In the genomic region with DNA sequence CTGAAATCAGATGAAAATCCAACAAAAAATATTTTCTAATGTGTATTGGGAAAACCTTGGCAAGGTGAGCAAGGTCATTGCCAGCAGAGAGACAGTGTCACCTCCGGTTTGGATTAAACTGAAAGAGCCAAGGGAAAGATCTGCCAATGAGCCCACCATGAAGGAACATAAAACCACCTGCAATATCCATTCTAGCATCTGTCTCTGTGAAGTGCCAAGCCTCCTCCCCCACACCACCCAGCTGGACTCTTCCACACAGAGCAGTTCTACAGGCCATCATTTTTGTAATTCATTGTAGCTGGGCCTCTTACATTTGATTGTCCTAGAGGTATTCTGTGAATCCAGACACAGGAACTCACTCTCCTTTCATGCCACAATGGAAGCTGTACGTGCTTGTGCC, we compare ENCODE assay signal across 21 mouse cellular contexts.
DNase-seq lines count a peak whose midpoint lies in the region; ATAC-seq and TF ChIP-seq lines count a peak whose summit lies in the region.
"Had no signal": no experiment of that assay in that cellular context is flagged by ENCODE, and none has a peak within 500 bp of the region (broad histone marks: within the 10 kb centered on the region; RNA-seq: fewer than 3 reads in every experiment).

No protein-coding gene starts in this region.

- no peak overlapping the region for H3K27ac ChIP-seq in hindbrain, embryonic 15.5 days (replicated peaks)
- H3K27ac ChIP-seq in hindbrain, embryonic 14.5 days = no peak overlapping the region
- H3K27ac ChIP-seq in midbrain, postnatal 0 days (ENCODE audit: low read depth, low read length) = no peak overlapping the region
- no peak overlapping the region for H3K27ac ChIP-seq in midbrain, embryonic 11.5 days (ENCODE audit: low read depth, low read length)
- H3K27ac ChIP-seq: embryonic facial prominence, embryonic 12.5 days; forebrain, embryonic 12.5 days; heart, adult 2 months; heart, embryonic 13.5 days; hindbrain, embryonic 12.5 days; midbrain, embryonic 12.5 days had no signal

- H3K9ac ChIP-seq in hindbrain, embryonic 15.5 days = no peak overlapping the region
- no peak overlapping the region for H3K9ac ChIP-seq in hindbrain, embryonic 14.5 days
- H3K9ac ChIP-seq in midbrain, postnatal 0 days (replicated peaks; ENCODE audit: low read length, poor library complexity, severe bottlenecking) = no peak overlapping the region
- no peak overlapping the region for H3K9ac ChIP-seq in midbrain, embryonic 11.5 days (ENCODE audit: low read length)
- H3K9ac ChIP-seq: embryonic facial prominence, embryonic 12.5 days; forebrain, embryonic 12.5 days; heart, embryonic 13.5 days; hindbrain, embryonic 12.5 days; midbrain, embryonic 12.5 days had no signal

- no peaks in the 10 kb centered on the region for H3K4me1 ChIP-seq in hindbrain, embryonic 15.5 days (replicated peaks)
- no peaks in the 10 kb centered on the region for H3K4me1 ChIP-seq in hindbrain, embryonic 14.5 days (replicated peaks; ENCODE audit: control insufficient read depth, insufficient read depth, low read length)
- no peaks in the 10 kb centered on the region for H3K4me1 ChIP-seq in midbrain, postnatal 0 days (ENCODE audit: insufficient read depth, low read length)
- H3K4me1 ChIP-seq in midbrain, embryonic 11.5 days (ENCODE audit: control insufficient read depth, insufficient read depth, low read length) = no peaks in the 10 kb centered on the region
- H3K4me1 ChIP-seq: embryonic facial prominence, embryonic 12.5 days; forebrain, embryonic 12.5 days; heart, embryonic 13.5 days; hindbrain, embryonic 12.5 days; midbrain, embryonic 12.5 days had no signal

- ATAC-seq in hindbrain, embryonic 15.5 days (ENCODE audit: low FRiP score, low read depth) = peak; percentile 38; the same call in 1 of the 2 replicates
- ATAC-seq in hindbrain, embryonic 14.5 days (ENCODE audit: low FRiP score) = no peak
- no peak for ATAC-seq in midbrain, postnatal 0 days (ENCODE audit: low FRiP score)
- ATAC-seq in midbrain, embryonic 11.5 days (ENCODE audit: low FRiP score) = no peak
- ATAC-seq: activated CD4-positive, CD25-positive, alpha-beta regulatory T cell, adult 4 months; intestine, embryonic 16.5 days had no signal

- no peaks in the 10 kb centered on the region for H3K36me3 ChIP-seq in hindbrain, embryonic 15.5 days
- H3K36me3 ChIP-seq in hindbrain, embryonic 14.5 days (replicated peaks; ENCODE audit: control insufficient read depth, insufficient read depth) = no peaks in the 10 kb centered on the region
- no peaks in the 10 kb centered on the region for H3K36me3 ChIP-seq in midbrain, postnatal 0 days (ENCODE audit: insufficient read depth, low read length)
- no peaks in the 10 kb centered on the region for H3K36me3 ChIP-seq in midbrain, embryonic 11.5 days (ENCODE audit: control insufficient read depth, insufficient read depth, low read length)
- H3K36me3 ChIP-seq: embryonic facial prominence, embryonic 12.5 days; forebrain, embryonic 12.5 days; heart, embryonic 13.5 days; hindbrain, embryonic 12.5 days; midbrain, embryonic 12.5 days had no signal

- H3K4me3 ChIP-seq in hindbrain, embryonic 15.5 days = no peak overlapping the region
- no peak overlapping the region for H3K4me3 ChIP-seq in hindbrain, embryonic 14.5 days (replicated peaks; ENCODE audit: low read length)
- no peak overlapping the region for H3K4me3 ChIP-seq in midbrain, postnatal 0 days (ENCODE audit: low read depth, low read length)
- H3K4me3 ChIP-seq in midbrain, embryonic 11.5 days (ENCODE audit: low read depth, low read length) = no peak overlapping the region
- H3K4me3 ChIP-seq: embryonic facial prominence, embryonic 12.5 days; forebrain, embryonic 12.5 days; heart, adult 2 months; heart, embryonic 13.5 days; hindbrain, embryonic 12.5 days; midbrain, embryonic 12.5 days had no signal

- DNase-seq in hindbrain, embryonic 14.5 days (ENCODE audit: low spot score) = no peak
- peak; percentile 52 for DNase-seq in midbrain, postnatal 0 days (ENCODE audit: low spot score)
- DNase-seq in midbrain, embryonic 11.5 days (ENCODE audit: low spot score, missing footprints) = no peak
- peak; percentile 90 for DNase-seq in cerebellum, postnatal 10 days
- DNase-seq in lung, postnatal 25 days (ENCODE audit: low spot score) = no peak
- no peak for DNase-seq in thymus, postnatal 0 days (ENCODE audit: low spot score)
- DNase-seq: adrenal gland, adult 8-10 months; gastrocnemius, postnatal 36 days; heart, adult 2 months; heart, postnatal 14 days; kidney, postnatal 36 days; right cerebral cortex, postnatal 14 days; thymus, postnatal 25 days had no signal

- no peaks in the 10 kb centered on the region for H3K27me3 ChIP-seq in hindbrain, embryonic 15.5 days
- no peaks in the 10 kb centered on the region for H3K27me3 ChIP-seq in hindbrain, embryonic 14.5 days (ENCODE audit: control insufficient read depth, insufficient read depth, low read length)
- no peaks in the 10 kb centered on the region for H3K27me3 ChIP-seq in midbrain, postnatal 0 days (ENCODE audit: insufficient read depth, low read length)
- H3K27me3 ChIP-seq in midbrain, embryonic 11.5 days (ENCODE audit: control insufficient read depth, insufficient read depth, low read length) = no peaks in the 10 kb centered on the region
- H3K27me3 ChIP-seq: embryonic facial prominence, embryonic 12.5 days; forebrain, embryonic 12.5 days; heart, embryonic 13.5 days; hindbrain, embryonic 12.5 days; midbrain, embryonic 12.5 days had no signal

- no peak for TF ChIP-seq CTCF in midbrain, postnatal 0 days (IDR thresholded peaks at IDR 0.05)

- WGBS in hindbrain, embryonic 15.5 days = 64% methylated on average over 2 of the region's 2 CpGs
- WGBS in hindbrain, embryonic 14.5 days = 73% methylated on average over 2 of the region's 2 CpGs
- 77% methylated on average over 2 of the region's 2 CpGs for WGBS in midbrain, postnatal 0 days
- WGBS in midbrain, embryonic 11.5 days = 79% methylated on average over 2 of the region's 2 CpGs

- no peaks in the 10 kb centered on the region for H3K9me3 ChIP-seq in hindbrain, embryonic 15.5 days
- H3K9me3 ChIP-seq in hindbrain, embryonic 14.5 days (ENCODE audit: control insufficient read depth, low read length) = no peaks in the 10 kb centered on the region
- H3K9me3 ChIP-seq in midbrain, postnatal 0 days (ENCODE audit: low read length) = no peaks in the 10 kb centered on the region
- no peaks in the 10 kb centered on the region for H3K9me3 ChIP-seq in midbrain, embryonic 11.5 days (ENCODE audit: control insufficient read depth, low read length)
- H3K9me3 ChIP-seq: embryonic facial prominence, embryonic 12.5 days; forebrain, embryonic 12.5 days; heart, embryonic 13.5 days; hindbrain, embryonic 12.5 days; midbrain, embryonic 12.5 days had no signal

- no peak overlapping the region for H3K4me2 ChIP-seq in hindbrain, embryonic 15.5 days
- no peak overlapping the region for H3K4me2 ChIP-seq in hindbrain, embryonic 14.5 days (replicated peaks)
- no peak overlapping the region for H3K4me2 ChIP-seq in midbrain, postnatal 0 days (ENCODE audit: low read depth, low read length, poor library complexity, severe bottlenecking)
- H3K4me2 ChIP-seq in midbrain, embryonic 11.5 days = no peak overlapping the region
- H3K4me2 ChIP-seq: embryonic facial prominence, embryonic 12.5 days; forebrain, embryonic 12.5 days; heart, embryonic 13.5 days; hindbrain, embryonic 12.5 days; midbrain, embryonic 12.5 days had no signal

Comparison
In these comparisons a context has a peak if more than half of its experiments do, and no peak if none do; other contexts are left out.
1. DNase-seq: peak in midbrain, postnatal 0 days (single experiment) and cerebellum, postnatal 10 days (2 of 2); none in hindbrain, embryonic 14.5 days (single experiment), midbrain, embryonic 11.5 days (single experiment), lung, postnatal 25 days (single experiment) and thymus, postnatal 0 days (single experiment).